Mouse (Mus musculus) CD4-positive, CD25-positive, alpha-beta regulatory T cell, adult 4 months (primary cell): ENCODE measurements around the gene Znrf2. TPM values are rescaled to one million over a fixed set of nuclear protein-coding genes. Genes with fewer than 3 reads are reported as not detected.

Experiments used
- ATAC-seq: one replicate; pipeline ENCODE4 v1.8.0; 2017
- polyA plus RNA-seq, 2 experiments: library from polyadenylated mRNA; unstranded; fragments of 100-300 nt; shearing (Covaris generic); gene quantifications; one replicate each; pipeline ENCODE4 v1.2.1; 2017

Gene Znrf2
- polyA plus RNA-seq, 2 experiments from 2014 or later = 22.9 to 26.1 TPM

DNA sequence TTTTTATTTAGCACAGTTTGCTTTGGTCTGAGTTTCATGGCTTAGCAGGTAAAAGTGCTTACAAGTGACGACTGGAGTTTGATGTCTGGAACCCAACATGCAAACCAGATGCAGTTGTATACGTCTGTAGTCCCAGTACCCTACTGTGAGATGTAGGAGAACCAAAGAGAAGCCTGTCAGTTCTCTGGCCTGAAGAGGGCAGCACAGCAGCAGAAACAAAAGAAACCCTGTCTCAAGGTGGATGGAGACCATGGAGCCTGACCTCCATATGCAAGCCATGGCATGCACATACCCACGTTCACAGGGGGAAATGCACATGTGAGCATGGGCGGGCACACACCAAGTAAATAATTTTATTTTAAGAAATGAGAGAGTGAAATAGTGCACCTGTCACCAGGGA, 100.8 kb downstream of the Znrf2 start:
- peak; percentile 83 for ATAC-seq

DNA sequence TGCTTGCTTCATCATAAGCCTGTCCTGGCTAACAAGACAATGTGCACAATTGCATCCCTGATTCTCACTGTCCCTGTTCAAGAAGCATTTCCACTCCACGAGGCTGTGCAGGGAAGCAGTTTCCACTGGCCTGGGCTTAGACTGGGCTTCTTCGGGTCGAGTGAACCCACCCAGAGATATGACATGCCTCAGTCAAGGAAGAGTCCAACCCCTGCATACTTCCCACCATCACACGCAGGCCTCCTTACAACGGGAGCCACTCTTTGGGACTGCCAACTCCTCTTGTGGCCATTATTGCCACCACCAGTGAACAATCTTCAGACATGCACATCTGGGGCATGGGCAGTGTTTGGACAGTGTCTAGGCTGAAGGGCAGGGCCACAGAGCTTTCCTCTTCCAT, 101.8 kb downstream of the Znrf2 start:
- ATAC-seq = no peak

DNA sequence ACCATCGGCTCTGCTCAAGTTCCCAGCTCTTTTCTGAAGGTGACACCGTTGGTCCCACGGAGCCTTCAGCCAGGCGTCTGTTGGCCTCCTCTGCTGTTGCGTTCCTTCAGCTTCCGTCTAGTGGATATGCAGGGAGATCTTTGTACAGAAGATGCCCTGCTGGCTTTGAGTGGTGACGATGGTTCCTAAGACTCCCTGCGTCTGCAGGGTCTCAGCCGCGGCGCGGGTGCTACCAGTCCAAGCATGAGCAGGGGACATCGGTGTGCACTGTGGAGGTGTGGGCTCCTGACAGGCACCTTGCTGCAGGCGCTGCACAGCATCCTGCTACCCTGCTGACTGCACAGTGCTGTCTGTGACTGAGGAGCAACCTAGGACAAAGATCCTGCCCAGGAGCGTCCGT, 107.8 kb downstream of the Znrf2 start:
- no peak for ATAC-seq

DNA sequence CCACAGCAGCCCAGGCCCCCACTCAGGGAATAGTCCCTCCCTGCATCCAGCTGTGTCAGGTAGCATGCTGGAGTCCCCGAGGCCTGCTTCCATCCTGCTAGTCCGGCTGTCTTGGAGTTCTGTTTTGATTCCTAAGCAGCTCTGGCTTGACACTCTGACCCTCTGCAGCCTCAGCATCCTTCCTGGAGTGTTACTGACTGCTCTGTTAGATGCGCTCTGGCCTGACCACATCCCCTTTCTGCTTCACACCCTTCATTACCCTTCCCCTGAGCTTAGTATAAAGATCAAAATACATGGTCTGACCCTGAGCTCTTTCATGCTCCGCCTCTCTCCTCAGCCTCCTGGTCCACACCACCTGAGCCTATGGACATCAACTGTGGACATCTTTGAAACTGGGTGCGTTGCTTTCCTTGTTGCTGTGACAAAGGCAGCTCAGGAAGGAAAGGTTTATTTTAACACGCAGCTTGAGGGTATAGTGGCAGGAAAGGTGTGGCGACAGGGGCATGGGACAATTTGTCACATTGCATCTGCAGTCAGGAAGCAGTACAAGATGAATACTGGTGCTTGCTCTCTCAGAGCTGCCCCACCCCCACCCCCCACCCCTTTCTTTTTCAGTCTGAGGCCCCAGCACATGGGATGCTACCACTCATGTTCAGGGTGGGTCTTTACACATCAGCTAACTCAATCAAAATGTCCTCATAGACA, 109.2 kb downstream of the Znrf2 start:
- ATAC-seq = peak; percentile 37

DNA sequence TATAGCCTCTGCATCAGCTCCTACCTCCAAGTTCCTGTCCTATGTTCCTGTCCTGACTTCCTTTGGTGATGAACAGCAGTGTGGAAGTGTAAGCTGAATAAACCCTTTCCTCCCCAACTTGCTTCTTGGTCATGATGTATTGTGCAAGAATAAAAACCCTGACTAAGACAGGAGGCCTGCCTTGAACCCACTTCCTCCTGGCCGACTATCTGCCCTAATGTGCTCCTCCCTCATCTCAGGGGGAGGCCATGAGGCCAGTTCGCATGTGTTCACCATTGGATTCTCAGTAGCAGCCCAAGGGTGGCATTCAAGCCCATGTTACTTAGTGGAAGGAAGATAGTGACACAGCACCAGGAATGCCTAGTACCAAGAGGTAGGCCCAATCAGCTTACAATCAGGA, 110.2 kb downstream of the Znrf2 start:
- no peak for ATAC-seq

DNA sequence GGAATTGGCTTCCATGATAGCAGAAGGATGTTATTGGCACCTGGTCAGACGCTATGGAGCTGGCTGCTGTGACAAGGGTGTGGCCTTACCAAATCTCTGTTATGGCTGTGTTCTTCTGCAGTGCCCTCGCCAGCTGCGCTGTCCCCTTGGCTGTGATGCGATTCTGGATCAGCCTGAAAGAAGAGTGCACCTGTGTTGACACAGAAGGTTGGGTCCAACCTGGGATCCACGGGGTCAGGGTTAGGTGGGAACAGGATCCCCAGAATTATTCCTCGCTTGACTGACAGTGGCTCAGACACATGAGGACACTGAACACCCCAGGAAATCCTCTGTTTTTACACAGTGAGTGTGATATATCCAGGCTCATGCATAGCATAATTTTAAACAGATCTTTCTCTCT, 111.2 kb downstream of the Znrf2 start:
- ATAC-seq = no peak

DNA sequence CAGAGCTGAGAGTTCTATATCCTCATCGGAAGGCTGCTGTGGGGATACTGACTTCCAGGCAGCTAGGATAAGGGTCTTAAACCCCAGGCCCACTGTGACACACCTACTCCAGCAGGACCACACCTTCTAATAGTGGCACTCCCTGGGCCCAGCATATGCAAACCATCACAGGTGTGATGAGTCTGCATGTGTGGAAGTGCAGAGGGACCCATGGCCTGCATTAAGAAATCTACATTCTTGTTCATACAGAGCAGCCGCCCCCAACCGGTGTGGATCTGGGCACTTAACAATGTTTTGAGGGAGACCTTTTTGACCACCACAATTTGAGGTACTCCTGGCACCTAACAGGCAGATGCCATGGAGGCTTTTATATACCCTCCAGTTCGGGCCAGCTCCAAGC, 114.9 kb downstream of the Znrf2 start:
- no peak for ATAC-seq

DNA sequence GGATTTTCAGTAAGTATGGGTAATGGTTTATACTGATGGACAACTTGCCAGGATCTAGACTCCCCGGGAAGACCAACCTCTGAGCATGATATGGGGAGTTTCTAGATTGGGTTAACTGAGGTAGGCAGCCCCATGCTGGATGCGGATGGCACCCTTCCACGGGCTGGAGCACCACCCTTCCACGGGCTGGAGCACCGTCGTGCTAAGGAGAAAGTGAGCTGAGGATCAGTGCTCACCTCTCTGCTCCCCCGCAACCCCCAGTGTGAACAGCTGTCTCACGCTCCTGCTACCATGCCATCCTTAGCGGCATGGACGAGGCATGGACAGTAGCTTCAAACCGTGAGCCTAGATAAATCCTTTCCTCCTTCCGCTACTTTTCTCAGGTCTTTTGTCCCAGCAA, 115.8 kb downstream of the Znrf2 start:
- ATAC-seq = no peak

DNA sequence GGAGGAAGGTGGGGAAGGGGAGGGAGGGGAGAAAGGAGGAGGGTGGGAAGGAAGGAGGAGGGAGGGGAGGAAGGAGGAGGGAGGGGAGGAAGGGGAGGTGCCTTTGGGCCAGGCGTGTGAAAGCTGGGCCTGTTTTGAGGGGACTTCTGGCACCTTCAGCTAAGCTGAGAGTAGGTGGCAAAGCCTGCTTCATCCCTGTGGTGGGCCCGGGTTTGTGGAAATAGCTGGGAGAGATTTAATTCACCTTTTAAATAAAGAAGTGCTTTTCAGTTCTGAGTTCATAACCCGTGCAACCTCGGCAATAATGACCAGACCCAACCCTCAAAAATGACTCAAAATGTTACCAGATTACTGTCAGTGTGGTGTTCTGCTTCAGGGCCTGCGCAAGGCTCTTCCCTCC, 116.5 kb downstream of the Znrf2 start:
- no peak for ATAC-seq

DNA sequence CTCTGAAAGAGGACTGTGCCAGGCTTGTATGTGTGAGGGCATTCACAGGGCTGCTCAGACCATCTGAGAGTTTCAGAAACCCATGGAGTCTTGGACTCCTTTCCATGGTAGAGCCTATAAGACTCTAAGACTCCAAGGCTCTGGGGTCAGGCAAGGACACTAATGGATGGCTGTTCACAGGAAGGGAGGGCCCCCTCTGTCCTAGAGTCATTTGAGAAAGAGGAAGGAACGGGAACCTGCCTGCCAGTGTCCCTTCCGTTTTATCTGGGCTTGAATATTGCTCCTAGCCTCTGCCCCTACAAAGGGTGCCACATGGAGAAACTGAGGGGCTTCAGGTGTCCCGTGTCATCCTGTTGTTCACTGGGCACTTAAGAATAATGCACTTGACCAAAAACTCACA, 117.2 kb downstream of the Znrf2 start:
- ATAC-seq = no peak

DNA sequence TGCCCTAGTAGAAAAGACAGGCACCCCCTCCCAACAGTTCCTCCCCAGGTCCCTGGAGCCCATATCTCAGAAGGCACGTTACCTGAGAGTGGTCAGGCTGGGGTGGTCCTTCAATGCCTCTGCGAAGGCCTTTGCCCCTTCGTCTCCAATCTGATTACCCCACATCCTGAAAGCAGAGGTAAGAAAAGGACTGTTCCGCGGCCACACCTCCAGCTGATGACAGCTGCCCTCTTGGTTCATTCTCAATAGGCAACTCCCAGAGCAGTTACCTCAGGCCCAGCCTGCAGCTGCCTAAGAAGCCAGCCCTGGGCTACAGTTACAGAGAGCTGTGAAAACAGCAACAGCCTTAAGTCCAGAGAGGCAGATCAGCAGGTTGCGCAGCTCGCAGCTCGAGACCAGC, 117.6 kb downstream of the Znrf2 start:
- ATAC-seq = no peak

DNA sequence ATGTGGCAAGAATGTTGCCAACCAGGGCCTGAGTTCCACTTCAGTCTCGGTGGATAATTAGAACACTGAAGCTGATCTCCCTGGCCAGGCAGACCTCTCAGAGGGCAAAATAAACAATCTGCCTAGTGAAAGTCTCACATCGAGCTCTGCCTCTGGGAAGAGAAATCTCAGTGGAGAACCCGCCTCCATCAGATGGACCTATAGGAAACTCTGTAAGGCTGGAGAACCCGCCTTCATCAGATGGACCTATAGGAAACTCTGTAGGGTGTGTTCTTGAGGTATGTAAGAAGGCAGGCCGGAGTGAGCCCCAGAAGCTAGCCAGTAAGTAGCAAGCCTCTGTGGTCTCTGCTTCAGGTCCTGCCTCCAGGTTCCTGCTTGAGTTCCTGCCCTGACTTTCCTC, 118.2 kb downstream of the Znrf2 start:
- ATAC-seq = no peak

DNA sequence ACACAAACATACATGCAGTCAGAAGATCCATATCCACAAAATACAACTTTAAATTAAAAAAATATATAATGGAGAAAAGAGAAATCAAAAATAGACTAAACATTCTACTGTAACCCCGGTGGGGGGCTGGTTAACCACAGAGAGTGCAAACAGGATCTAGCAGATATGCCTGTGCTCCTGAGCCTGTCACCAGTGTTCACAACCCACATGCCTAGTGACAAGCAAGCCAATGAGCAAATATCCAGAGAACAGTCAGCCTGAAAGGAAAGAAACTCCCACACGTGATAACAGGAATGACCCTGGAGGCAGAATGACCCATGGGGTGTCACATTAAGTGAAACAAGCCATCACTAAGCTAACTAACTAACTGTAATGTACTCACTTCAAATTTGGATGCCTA, 119.8 kb downstream of the Znrf2 start:
- peak; percentile 51 for ATAC-seq

DNA sequence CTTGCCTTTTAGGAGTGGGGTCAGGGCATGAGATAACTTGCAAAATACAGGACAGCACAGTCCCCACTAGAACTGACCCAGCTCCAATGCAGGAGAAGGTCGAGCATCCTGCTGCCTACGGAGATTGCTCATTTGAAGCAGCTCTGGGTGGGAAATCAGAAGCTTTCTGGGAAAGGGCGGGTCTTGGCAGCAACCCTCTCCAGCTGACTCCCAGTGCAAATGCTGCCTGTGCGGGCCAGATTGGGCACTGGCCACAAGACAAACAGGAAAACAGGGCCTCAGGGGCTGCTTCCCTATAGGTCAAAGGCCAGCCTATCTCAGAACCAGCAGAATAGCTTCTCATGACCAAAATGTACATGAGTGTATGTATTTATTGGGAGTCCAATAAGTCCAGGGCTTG, 122.9 kb downstream of the Znrf2 start:
- ATAC-seq = no peak

DNA sequence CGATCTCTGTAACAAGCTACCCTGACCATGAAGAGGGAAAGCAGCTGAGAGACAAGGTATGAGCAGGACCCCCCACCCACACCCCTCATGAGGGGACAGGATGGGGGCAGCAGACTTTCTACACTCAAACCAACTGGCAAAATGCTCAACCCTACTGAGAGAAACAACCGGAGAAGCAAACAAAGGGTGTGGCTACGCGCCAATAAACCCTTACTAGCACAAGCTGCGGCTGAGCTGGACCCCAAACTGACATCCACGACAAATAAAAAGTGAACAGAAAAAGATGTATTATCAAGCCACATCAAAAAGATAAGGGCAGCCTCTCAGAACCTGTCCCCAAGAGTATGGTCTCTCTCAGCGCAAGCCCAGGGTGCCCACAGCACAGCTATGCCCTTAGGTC, 123.4 kb downstream of the Znrf2 start:
- ATAC-seq = no peak

DNA sequence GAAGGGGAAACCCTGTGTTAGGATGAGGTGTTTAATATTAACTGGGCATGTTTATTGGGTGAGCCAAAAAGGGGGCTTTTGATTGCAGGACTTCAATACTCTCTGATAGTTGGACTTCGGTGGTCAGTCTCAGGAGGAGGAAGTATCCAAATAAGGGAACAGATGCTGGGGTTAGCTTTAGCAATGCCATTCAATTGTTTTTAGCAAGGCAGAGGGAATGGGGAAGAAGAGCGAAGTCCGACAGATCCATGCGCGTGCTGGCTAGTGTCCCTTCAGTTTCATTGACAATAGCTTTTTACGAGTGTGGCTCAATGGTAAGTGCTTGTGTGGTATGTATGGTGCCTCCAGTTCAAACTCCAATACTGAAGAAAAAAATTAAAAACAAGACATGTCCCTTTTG, 124.4 kb downstream of the Znrf2 start:
- no peak for ATAC-seq

Other genes starting within 250 kb of the Znrf2 start
- under 1 TPM; 0.67 to 0.73 TPM for gene Plekha8, start 221.8 kb upstream of the Znrf2 start, polyA plus RNA-seq
- gene Fkbp14, start 219.6 kb upstream of the Znrf2 start, polyA plus RNA-seq = not detected
- gene Mturn, start 135.3 kb upstream of the Znrf2 start, polyA plus RNA-seq = 10 to 100 TPM; 22.2 to 26.3 TPM
- gene Nod1, start 155.7 kb downstream of the Znrf2 start, polyA plus RNA-seq = 10 to 100 TPM; 17.0 to 18.6 TPM
- gene Ggct, start 176.0 kb downstream of the Znrf2 start, polyA plus RNA-seq = 10 to 100 TPM; 19.8 to 34.0 TPM
- 10 to 100 TPM; 21.0 to 24.7 TPM for gene Gars, start 221.1 kb downstream of the Znrf2 start, polyA plus RNA-seq